Mouse (Mus musculus): Measurements from ENCODE around the gene Kcnn4. TPM values are rescaled to one million over a fixed set of nuclear protein-coding genes. Genes with fewer than 3 reads are reported as not detected.

Kcnn4 gene
- total and polyA plus RNA-seq, 3 experiments, result 188 to 256 TPM; not detected in 1

DNA sequence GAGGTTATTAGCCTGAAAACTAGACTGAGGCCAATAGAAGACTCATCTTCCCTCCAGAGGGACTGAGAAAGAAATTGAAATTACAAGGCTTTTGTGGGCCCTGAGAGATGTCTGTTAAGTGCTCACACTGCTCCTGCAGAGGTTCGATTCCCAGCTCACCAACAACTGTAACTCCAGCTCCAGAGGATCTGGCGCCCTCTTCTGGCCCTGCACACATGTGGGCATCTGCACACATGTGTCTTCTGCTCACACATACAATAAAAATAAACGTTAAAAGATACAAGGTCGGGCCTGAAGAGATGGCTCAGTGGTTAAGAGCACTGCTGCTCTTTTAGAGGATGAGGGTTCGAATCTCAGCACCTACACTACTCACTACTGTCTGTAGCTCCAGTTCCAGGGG, 23.6 kb upstream of the Kcnn4 start:
- Histone ChIP-seq H3K27ac (ENCODE audit: control insufficient read depth, low read depth, low read length) (no peak overlapping the region), H3K4me1 (ENCODE audit: control insufficient read depth in 1 of 2, insufficient read depth in 2 of 2, low read length in 2 of 2) (no peaks in the 10 kb centered on the region), H3K9me3 (replicated peaks; ENCODE audit: insufficient read depth, low read length) (no peaks in the 10 kb centered on the region), H3K36me3 (ENCODE audit: control insufficient read depth in 1 of 2, insufficient read depth in 2 of 2, low read length in 2 of 2) (no peaks in the 10 kb centered on the region), H3K79me2 (ENCODE audit: control insufficient read depth, insufficient read depth, low read length, poor library complexity) (no peaks in the 10 kb centered on the region), H3K9ac (ENCODE audit: control insufficient read depth, low read depth, low read length, poor library complexity, severe bottlenecking) (no peak overlapping the region), H3K4me3 (ENCODE audit: control insufficient read depth in 1 of 2, insufficient read depth in 1 of 2, low read depth in 2 of 2, low read length in 2 of 2) (no peak overlapping the region), H3K27me3 (ENCODE audit: control insufficient read depth in 1 of 2, insufficient read depth in 2 of 2, low read length in 2 of 2) (peaks cover 0 to 6% of the 10 kb centered on the region in 2 experiments; a peak in 2 of 4 replicates)
- no peak for DNase-seq (ENCODE audit: low read depth, low spot score)
- TF ChIP-seq CHD2 (IDR thresholded peaks at IDR 0.05; ENCODE audit: low read length) (no peak), JUND (IDR thresholded peaks at IDR 0.05; ENCODE audit: low read depth, low read length) (no peak), HCFC1 (IDR thresholded peaks at IDR 0.05; ENCODE audit: low read depth, low read length) (no peak), POLR2AphosphoS5 (IDR thresholded peaks at IDR 0.05; ENCODE audit: borderline replicate concordance, low read depth, low read length) (no peak), BHLHE40 (IDR thresholded peaks at IDR 0.05; ENCODE audit: borderline replicate concordance, low read depth, low read length) (no peak), GABPA (IDR thresholded peaks at IDR 0.05; ENCODE audit: low read depth, low read length) (no peak), POLR2A (IDR thresholded peaks at IDR 0.05; ENCODE audit: control insufficient read depth in 1 of 2, insufficient read depth in 1 of 2, low read depth in 1 of 2, low read length in 2 of 2, poor library complexity in 1 of 2) (no peak), MYB (IDR thresholded peaks at IDR 0.05; ENCODE audit: low read depth, low read length) (no peak), CTCF (IDR thresholded peaks at IDR 0.05 in 2 of 3, conservative IDR thresholded peaks at IDR 0.05 in 1 of 3; ENCODE audit: control insufficient read depth in 1 of 3, insufficient read depth in 1 of 3, low read depth in 2 of 3, low read length in 3 of 3, poor library complexity in 1 of 3, severe bottlenecking in 1 of 3) (peak; percentile 18 to 58 (median 43); a peak in 5 of 6 replicates), ZNF384 (IDR thresholded peaks at IDR 0.05; ENCODE audit: low read depth, low read length) (no peak), KAT2A (conservative IDR thresholded peaks at IDR 0.05; ENCODE audit: low read depth, low read length) (no peak), E2F4 (IDR thresholded peaks at IDR 0.05; ENCODE audit: borderline replicate concordance, low read depth, low read length) (no peak), NELFE (IDR thresholded peaks at IDR 0.05; ENCODE audit: low read depth, low read length) (no peak), TCF12 (IDR thresholded peaks at IDR 0.05; ENCODE audit: low read depth, low read length) (no peak), RAD21 (IDR thresholded peaks at IDR 0.05; ENCODE audit: low read depth, low read length) (peak; percentile 14), MAFK (IDR thresholded peaks at IDR 0.05; ENCODE audit: borderline replicate concordance, low read depth, low read length) (no peak), GATA1 (IDR thresholded peaks at IDR 0.05; ENCODE audit: low read depth, low read length) (no peak)

GRCm38 (mm10) chr7:24348896-24349295, 21.2 kb upstream of the Kcnn4 start, which contains the start of gene Lypd5:
Gene Lypd5, plus strand, starts transcription at chr7:24349196.
- Histone ChIP-seq H3K4me1 (ENCODE audit: control insufficient read depth in 1 of 2, insufficient read depth in 2 of 2, low read length in 2 of 2) (no peaks in the 10 kb centered on the region), H3K36me3 (ENCODE audit: control insufficient read depth in 1 of 2, insufficient read depth in 2 of 2, low read length in 2 of 2) (no peaks in the 10 kb centered on the region), H3K9me3 (replicated peaks; ENCODE audit: insufficient read depth, low read length) (no peaks in the 10 kb centered on the region), H3K79me2 (ENCODE audit: control insufficient read depth, insufficient read depth, low read length, poor library complexity) (no peaks in the 10 kb centered on the region), H3K4me3 (ENCODE audit: control insufficient read depth in 1 of 2, insufficient read depth in 1 of 2, low read depth in 2 of 2, low read length in 2 of 2) (no peak within 1 kb of the TSS), H3K9ac (ENCODE audit: control insufficient read depth, low read depth, low read length, poor library complexity, severe bottlenecking) (no peak within 1 kb of the TSS), H3K27ac (ENCODE audit: control insufficient read depth, low read depth, low read length) (no peak within 1 kb of the TSS), H3K27me3 (ENCODE audit: control insufficient read depth in 1 of 2, insufficient read depth in 2 of 2, low read length in 2 of 2) (peaks cover 0 to 6% of the 10 kb centered on the region in 2 experiments; a peak in 2 of 4 replicates)
- TF ChIP-seq BHLHE40 (IDR thresholded peaks at IDR 0.05; ENCODE audit: borderline replicate concordance, low read depth, low read length) (no peak), HCFC1 (IDR thresholded peaks at IDR 0.05; ENCODE audit: low read depth, low read length) (no peak), ZC3H11A (IDR thresholded peaks at IDR 0.05; ENCODE audit: low read depth, low read length) (no peak), GATA1 (IDR thresholded peaks at IDR 0.05; ENCODE audit: low read depth, low read length) (no peak), KAT2A (conservative IDR thresholded peaks at IDR 0.05; ENCODE audit: low read depth, low read length) (no peak), MXI1 (IDR thresholded peaks at IDR 0.05; ENCODE audit: low read depth, low read length) (no peak), RAD21 (IDR thresholded peaks at IDR 0.05; ENCODE audit: low read depth, low read length) (no peak), MYB (IDR thresholded peaks at IDR 0.05; ENCODE audit: low read depth, low read length) (no peak), RCOR1 (IDR thresholded peaks at IDR 0.05; ENCODE audit: low read depth, low read length) (no peak), TCF12 (IDR thresholded peaks at IDR 0.05; ENCODE audit: low read depth, low read length) (no peak), EP300 (IDR thresholded peaks at IDR 0.05; ENCODE audit: low read depth in 1 of 2, low read length in 2 of 2) (no peak), ZNF384 (IDR thresholded peaks at IDR 0.05; ENCODE audit: low read depth, low read length) (no peak), MYC (IDR thresholded peaks at IDR 0.05; ENCODE audit: low read depth, low read length) (no peak), TBP (IDR thresholded peaks at IDR 0.05; ENCODE audit: low read depth, low read length) (no peak), CHD1 (IDR thresholded peaks at IDR 0.05; ENCODE audit: low read depth, low read length) (no peak), ZKSCAN1 (IDR thresholded peaks at IDR 0.05; ENCODE audit: low read depth, low read length) (no peak)
- no peak for DNase-seq (ENCODE audit: low read depth, low spot score)
